Mouse (Mus musculus): Measurements from ENCODE around the gene Cfap97d1.
"Not testable (repeated sequence)": the region's sequence is repeated elsewhere in the genome, so short reads cannot be mapped to it uniquely, and the experiment has no call there.

Cfap97d1 gene

GRCm38 (mm10) chr11:101973496-101973895, 10.6 kb upstream of the Cfap97d1 start:
- no peak for DNase-seq (ENCODE audit: low spot score in 2 of 2)

DNA sequence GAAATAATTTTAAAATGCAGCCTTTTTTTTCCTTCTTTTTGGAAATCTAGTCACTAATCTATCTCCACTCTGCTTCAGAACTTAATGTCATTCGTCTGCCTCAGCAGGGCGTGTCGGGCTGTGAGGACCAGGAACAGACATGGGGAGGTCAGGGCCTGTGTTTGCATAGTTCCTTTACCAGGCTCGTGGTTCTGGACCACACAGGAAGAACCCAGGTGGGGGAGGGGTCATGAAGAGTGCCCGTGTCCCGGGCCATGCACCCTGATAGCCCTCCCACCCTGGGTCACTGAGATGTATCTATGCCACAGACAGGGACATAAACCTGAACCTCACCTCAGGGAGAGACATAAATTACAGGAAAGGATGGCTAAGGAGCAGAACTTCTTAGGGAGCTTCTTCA, 9.9 kb upstream of the Cfap97d1 start:
- DNase-seq (ENCODE audit: low spot score in 2 of 2), result no peak

DNA sequence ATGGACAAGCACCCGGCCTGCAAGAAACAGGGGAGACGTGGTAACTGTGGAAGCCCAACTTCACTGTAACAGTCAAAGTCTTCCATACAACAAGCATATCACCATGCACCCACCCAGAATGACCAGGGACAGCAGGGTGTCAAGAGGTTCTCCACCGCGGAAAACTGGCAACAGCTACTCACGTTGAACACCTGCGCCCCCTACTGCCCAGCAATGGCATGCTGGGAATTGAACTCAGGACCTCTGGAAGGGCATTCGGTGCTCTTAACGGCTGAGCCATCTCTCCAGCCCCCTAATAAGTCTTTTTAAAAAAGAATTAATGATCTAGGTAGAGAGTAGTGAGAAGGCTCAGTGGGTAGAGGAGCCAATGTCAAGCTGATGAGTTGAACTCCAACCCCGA, 9.2 kb upstream of the Cfap97d1 start:
- no peak for DNase-seq (ENCODE audit: low spot score in 2 of 2)

- DNase-seq (ENCODE audit: low spot score in 2 of 2), result no peak
These were observed 7.1 kb upstream of the Cfap97d1 start for GRCm38 (mm10) chr11:101976949-101977348.

- DNase-seq (ENCODE audit: low spot score in 2 of 2), result no peak
These were observed 4.9 kb upstream of the Cfap97d1 start for GRCm38 (mm10) chr11:101979140-101979539.

- no peak for DNase-seq (ENCODE audit: low spot score in 2 of 2)
These were observed 3.4 kb upstream of the Cfap97d1 start for GRCm38 (mm10) chr11:101980603-101981157.

DNA sequence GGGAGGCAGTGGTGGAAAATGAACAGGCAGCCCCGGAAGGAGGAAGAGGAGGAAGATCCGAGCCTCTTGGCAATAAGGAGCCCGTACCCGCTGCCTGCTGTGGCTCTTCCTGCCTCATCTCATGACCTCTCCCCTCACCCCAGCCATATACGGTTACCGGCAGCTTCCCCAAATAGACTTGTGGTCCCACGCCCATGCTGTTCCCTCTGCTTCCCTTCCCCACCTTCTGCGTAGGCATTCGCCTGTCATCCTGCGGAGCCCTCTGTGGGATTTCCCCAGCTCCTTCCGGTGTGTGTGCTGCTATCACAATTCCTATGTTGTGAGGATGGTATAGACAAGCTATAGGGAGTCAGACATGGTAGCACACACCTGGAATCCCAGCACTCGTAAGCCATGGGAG, 2.2 kb upstream of the Cfap97d1 start:
- no peak for DNase-seq (ENCODE audit: low spot score in 2 of 2)

- DNase-seq (ENCODE audit: low spot score in 2 of 2), result no peak
These were observed 1.1 kb upstream of the Cfap97d1 start for GRCm38 (mm10) chr11:101982981-101983411.

DNA sequence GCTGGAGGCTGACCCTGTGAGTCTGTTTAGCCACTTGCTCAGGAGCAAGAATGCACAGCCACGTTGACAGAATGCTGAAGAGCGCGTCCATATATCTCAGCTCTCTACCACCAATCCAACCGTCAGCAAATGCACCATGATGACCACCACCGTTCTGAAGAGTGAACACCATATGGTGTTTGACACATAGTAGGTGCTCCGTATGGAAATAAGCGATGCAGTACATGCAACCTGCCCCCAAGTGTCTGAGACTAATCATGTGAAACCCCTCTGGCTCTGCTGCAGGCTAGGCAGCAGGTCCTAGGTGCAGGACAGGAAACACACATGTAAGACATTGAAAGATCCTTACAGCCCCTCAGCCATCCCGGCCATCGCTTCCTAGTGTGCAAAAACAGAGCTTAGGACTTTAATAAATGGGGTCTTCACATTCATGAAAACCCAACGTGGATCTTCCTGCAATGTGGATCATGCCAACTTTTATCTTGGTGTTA, 603 bp upstream of the Cfap97d1 start:
- no peak for DNase-seq (ENCODE audit: low spot score in 2 of 2)

DNA sequence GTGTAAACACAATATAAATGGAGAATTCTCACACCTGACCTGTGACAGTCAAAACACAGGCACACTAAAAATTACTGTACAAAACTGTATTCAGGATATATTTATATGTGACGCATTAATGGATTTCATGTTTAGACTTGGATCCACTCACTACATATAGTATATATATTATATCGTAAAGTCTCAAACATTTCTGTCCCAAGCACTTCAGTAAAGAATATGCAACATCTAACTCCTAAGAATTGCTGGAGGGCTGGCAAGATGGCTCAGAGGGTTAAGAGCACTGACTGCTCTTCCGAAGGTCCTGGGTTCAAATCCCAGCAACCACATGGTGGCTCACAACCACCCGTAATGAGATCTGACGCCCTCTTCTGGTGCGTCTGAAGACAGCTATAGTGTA, 1.4 kb downstream of the Cfap97d1 start:
- DNase-seq (ENCODE audit: low spot score in 2 of 2), result not testable (repeated sequence)

GRCm38 (mm10) chr11:101985990-101986389, 1.9 kb downstream of the Cfap97d1 start:
- DNase-seq (ENCODE audit: low spot score in 2 of 2), result peak; percentile 88 to 92

DNA sequence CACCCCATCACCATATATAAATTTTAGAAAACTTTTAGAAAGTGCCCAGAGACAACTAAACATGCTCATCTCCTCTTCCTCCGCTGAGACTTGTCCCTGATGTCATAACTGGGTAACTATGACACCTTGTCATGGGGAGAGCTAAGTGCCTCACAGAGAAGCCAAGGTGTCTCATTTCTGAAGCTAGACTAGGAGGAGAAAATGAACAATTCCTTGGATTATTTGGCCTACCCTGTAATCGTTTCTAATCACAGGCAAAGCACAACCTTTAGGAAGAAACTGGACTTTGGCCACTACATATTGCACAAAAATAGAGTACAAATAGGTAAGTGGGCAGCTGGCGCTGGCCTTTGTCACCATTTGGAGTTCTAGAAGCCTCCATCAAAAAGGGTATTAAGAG, 2.8 kb downstream of the Cfap97d1 start, which contains the start of gene Dusp3:
Dusp3 (minus strand) TSS at position 101 of the 400 bp plus-strand sequence.
- no peak for DNase-seq (ENCODE audit: low spot score in 2 of 2)

DNA sequence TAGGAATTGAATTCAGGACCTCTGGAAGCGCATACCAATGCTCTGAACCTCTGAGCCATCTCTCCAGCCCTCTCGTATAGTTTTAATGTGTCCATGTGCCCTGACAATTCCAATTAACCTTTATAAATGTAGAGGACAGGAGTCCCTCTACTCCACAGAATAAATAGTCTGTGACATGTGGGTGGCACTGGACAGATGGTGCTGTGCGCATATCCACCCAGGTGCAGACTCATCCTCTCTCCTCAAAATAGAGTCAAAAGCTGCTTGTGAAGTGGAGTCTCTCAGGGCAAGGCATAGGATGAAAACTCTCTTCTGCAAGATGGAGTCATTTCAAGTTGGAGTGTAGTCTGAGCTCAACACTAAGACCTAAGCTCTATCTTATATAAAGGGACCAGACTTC, 6.2 kb downstream of the Cfap97d1 start:
- no peak for DNase-seq (ENCODE audit: low spot score in 2 of 2)

DNA sequence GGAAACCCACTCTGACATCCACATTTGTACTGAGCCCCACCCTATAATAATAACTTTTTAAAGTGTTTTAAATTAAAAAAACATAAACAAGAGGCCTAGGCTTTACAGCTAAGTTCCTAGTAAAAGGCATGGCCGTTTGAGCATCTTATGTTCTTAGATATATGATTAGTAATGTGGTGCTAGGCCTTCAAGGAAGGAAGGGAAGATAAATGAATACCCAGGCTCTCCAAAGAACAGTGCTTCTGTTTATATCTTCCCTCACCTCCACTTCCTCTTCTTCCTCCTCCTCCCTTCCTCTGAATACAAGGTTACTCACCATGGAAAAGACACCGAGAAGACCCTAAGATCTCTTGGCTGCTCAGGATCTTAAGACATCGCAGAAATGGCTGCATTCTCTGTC, 7.7 kb downstream of the Cfap97d1 start:
- DNase-seq (ENCODE audit: low spot score in 2 of 2), result no peak

DNA sequence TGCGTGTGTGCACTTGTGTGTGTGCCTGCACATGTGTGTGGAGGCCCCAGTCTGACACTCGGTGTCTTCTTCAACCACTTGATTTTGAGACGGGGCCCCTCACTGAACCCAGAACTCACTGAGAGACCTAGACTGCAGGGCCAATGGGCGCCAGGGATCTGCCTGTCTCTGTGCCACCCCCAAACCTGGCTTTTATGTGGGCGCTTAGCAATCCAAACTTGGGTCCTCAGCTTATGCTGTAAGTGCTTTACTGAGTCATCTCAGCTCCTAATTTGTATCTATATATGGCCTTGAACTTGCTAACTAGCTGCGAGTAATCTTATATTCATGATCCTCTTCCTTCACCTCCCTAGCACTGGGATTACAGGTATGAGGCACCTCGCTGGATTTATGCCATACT, 8.3 kb downstream of the Cfap97d1 start:
- no peak for DNase-seq (ENCODE audit: low spot score in 2 of 2)

GRCm38 (mm10) chr11:101994100-101994499, 10.0 kb downstream of the Cfap97d1 start:
- no peak for DNase-seq (ENCODE audit: low spot score in 2 of 2)

- no peak for DNase-seq (ENCODE audit: low spot score in 2 of 2)
These were observed 11.9 kb downstream of the Cfap97d1 start for GRCm38 (mm10) chr11:101995938-101996337.

DNA sequence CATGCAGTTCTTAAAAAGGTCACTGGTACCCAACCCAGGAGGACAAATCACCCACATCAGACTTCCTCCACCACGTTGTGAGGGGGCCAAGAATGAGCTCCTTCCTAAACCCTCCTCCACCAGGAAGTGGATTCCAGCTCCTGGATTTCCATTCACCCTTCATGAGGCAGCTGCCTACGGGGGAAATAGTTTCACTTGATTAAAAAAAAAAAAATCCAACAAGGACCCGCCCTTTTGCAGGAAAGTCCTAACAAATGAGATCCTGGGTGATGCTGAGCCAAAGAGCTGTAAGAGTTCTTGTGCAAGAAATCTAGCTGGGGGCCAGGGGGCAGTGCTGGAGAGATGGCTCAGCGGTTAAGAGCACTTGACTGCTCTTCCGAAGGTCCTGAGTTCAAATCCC, 14.2 kb downstream of the Cfap97d1 start:
- no peak for DNase-seq (ENCODE audit: low spot score in 2 of 2)

GRCm38 (mm10) chr11:101999466-101999865, 15.4 kb downstream of the Cfap97d1 start:
- no peak for DNase-seq (ENCODE audit: low spot score in 2 of 2)

GRCm38 (mm10) chr11:102004251-102004650, 20.2 kb downstream of the Cfap97d1 start:
- no peak for DNase-seq (ENCODE audit: low spot score in 2 of 2)

DNA sequence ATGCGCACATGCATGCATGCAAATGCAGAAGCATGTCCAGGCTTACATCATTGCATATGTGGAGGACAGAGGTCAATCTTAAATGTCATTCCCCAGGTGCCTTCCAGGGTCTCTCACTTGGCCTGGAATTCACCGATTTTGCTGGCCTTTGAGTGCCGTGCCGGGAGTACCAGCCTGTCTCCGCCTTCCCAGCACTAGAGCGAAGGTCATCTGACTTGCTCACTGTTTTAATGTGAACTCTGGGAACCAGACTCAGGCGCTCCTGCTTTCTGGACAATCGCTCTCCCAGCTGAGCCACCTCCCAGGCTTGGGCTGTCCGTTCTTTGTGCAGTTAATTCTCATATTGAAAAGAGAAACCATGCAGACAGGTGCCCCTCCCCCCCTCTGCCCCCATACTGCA, 22.2 kb downstream of the Cfap97d1 start:
- DNase-seq (ENCODE audit: low spot score in 2 of 2), result no peak

DNA sequence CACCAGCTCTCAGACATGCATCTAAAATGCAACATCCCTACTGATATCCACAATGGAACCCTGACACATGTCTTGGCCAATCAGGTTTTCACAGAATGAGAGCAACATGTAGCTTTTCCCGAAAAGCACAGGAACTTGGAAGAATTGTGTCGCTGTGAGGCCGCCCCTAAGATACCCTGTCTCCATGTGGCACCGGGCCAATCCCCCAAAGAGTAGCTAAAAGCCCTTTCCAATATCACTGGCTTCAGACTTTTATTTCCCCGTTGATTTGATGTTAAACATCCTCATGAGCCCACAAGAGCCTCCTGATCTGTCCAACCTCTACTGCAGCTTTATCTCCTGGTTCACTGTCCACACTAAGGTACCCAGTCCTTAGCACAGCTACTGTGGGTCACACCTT, 22.6 kb downstream of the Cfap97d1 start:
- no peak for DNase-seq (ENCODE audit: low spot score in 2 of 2)

GRCm38 (mm10) chr11:102008372-102008771, 24.3 kb downstream of the Cfap97d1 start:
- DNase-seq (ENCODE audit: low spot score in 2 of 2), result no peak

Measured in right cerebral cortex, postnatal 10 days (tissue).